Mouse (Mus musculus) skeletal muscle tissue, adult 2 months (tissue): ENCODE data around the gene Vmn1r46.
"Not testable (repeated sequence)": the region's sequence is repeated elsewhere in the genome, so short reads cannot be mapped to it uniquely, and the experiment has no call there.

Source experiments
- DNase-seq: peaks from one replicate; pipeline ENCODE4 v3.0.0-alpha.2; 2012; ENCODE audit warnings: low read depth, low spot score

Vmn1r46 gene

DNA sequence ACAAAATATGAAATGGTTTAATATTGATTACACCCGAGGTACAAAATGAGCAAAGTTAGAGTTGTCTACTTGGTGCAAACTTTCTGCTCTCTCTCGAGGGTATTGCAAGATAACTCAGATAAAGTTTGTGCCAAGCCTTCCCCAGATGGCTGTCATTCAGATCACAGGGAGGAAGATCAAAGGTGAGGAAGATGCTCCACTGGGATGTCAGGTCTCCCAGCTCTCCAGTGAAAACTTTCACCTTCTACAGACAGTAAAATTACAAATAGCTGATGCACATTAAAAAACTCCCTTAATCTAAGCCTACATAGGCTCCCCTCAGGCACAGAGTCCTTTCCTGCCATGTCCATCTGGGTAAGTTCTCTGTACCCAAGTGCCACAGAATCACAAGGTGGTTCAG lies at the start of gene Vmn1r46:
Gene Vmn1r46 (plus strand): TSS at position 301 of the 400 bp plus-strand sequence.
- DNase-seq, result no peak

DNA sequence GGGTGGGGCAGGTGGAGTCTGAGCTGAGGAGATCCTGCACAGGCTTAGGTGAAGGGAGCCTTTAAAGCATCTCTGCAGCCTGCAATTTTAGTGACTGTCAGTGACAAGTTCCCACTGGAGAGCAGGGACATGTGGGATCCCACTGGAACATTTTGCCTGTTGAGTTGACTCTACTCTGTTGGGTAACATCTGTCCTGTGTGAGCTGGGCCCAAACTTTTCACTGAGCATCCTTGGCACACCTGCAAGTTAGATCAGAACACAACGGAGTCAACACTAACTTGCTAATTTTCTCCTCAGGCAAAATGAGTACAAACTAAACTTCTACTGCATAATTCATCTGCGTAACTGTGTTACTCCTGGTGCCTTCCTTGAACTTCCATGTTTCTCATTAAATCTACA lies 28.6 kb upstream of the Vmn1r46 start, which contains the start of gene Vmn1r45:
Gene Vmn1r45 (minus strand): TSS at position 101 of the 400 bp plus-strand sequence.
- DNase-seq, result not testable (repeated sequence)

DNA sequence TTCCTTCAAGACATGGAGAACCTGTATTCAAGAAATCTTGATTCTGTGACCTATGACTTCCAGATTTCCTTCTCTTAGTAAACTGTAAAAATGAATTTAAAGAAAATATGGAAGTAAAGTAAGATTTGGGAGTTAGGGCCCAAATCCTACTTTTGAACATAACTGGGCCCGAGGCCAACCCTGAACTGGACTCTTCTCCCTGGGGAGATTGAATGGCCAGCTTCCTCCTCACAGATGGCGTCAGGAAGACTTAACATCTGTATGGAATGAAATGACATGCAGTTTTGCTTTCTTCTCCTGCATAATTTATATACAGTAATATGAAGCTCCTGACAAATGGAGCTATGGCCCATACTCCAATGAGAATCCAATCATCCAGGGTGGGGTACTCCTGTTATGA lies 28.2 kb upstream of the Vmn1r46 start:
- no peak for DNase-seq

DNA sequence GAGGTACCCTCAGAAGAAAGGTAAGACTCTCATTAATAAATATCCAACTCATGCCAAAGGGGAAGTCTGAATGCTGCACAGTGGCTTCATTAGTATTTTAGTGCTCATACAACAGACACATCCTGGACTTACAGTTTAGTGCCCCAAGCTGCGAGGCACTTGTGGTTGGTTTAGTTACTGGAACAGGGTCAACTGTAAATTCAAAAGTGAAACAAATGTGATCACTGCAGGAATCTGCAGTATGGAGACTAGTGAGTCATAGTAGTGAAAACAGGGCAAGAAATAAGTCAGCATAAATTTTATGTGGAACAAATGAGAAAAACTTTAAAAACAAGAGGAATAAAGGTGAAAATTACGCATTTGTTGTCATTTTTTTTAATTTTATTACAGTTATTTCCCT lies 15.6 kb upstream of the Vmn1r46 start:
- no peak for DNase-seq

DNA sequence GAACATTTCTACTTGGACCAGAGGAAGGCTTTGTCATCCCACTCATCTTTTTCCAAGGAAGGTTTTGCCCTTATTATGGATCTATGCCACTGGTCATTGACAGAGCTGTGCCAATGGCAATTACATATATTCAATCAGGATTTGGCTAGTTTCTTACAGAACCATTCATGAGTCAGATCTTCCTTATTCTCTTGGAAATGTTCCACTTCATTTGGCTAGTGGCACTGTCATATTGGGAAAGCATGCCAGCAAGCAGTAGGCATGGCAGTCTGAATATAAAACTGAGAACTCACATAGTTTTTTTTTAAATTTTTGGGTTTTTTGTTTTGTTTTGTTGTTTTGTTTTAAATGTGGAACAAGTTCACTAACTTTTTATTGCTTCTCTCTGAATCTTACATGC lies 2.8 kb upstream of the Vmn1r46 start:
- DNase-seq, result no peak

DNA sequence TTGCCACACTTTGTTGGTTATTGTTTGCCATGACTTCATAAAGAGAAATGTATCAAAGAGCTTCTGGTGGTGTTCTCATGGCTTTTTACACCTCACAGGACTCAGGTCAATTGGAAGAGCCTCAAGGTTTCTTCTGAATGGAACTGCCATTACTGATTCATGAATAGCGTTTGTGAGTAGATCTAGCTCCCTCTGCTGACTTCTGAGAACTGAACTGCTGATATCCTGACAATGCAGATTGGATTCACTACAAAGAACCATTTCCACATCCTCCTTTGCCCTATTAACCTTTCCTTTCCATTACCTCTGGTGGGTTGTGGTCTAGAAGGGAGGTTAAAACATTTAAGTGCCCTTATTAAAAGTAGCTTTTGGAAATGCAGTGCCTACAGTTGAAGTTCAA lies 16.9 kb downstream of the Vmn1r46 start:
- no peak for DNase-seq

DNA sequence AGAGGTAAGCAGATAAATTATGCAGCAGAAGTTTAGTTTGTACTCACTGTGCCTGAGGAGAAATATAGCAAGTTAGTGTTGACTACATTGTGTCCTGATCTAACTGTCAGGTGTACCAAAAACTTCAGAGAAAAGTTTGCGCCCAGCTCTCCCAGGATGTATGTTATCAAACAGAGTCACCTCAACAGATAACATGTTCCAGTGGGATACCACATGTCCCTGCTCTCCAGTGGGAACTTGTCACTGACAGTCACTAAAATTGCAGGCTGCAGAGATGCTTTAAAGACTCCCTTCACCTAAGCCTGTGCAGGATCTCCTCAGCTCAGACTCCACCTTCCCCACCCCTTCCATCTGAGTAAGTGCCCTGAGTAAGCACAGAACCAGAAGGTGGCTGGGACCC lies 46.7 kb downstream of the Vmn1r46 start, which contains the start of gene Vmn1r47:
Gene Vmn1r47 (plus strand): TSS at position 301 of the 400 bp plus-strand sequence.
- DNase-seq, result not testable (repeated sequence)
